Mouse (Mus musculus): Measurements from ENCODE around the gene Fthl17e. TPM values are rescaled to one million over a fixed set of nuclear protein-coding genes. Genes with fewer than 3 reads are reported as not detected.
"Not testable (repeated sequence)": the region's sequence is repeated elsewhere in the genome, so short reads cannot be mapped to it uniquely, and the experiment has no call there.

The Fthl17e gene
- total and polyA plus RNA-seq, 2 experiments from 2014 or later, result not detected

GRCm38 (mm10) chrX:9077699-9078098, 44.4 kb downstream of the Fthl17e start:
- not testable (repeated sequence) for H3K9ac ChIP-seq; H3K4me3 ChIP-seq (ENCODE audit: low read depth, low read length); H3K4me2 ChIP-seq (ENCODE audit: low read depth); H3K4me1 ChIP-seq (ENCODE audit: insufficient read depth); H3K9me3 ChIP-seq (ENCODE audit: low read length); H3K27ac ChIP-seq (ENCODE audit: low read depth, low read length); H3K27me3 ChIP-seq (ENCODE audit: insufficient read depth, low read length); H3K36me3 ChIP-seq (ENCODE audit: insufficient read depth)
- ATAC-seq, result peak; percentile 73
- 12% methylated on average over 8 of the region's 10 CpGs for WGBS
- peak; percentile 27 for DNase-seq
- TF ChIP-seq CTCF (IDR thresholded peaks at IDR 0.05; ENCODE audit: low read depth), result peak; percentile 59

Other genes starting within 250 kb of the Fthl17e start
- gene Ssxb5, start 229.8 kb upstream of the Fthl17e start, total RNA-seq (2014; rRNA removed), result 0.38 TPM in 1 of 2 replicates, not detected in the other
- not detected in 2 replicates for gene Ssxb5, start 229.8 kb upstream of the Fthl17e start, polyA plus RNA-seq (2015; fragmentation: Nextera tagmentation; extraction: Ambion mirVana)
- not detected in 2 replicates for gene Gm6592, start 189.5 kb upstream of the Fthl17e start, total RNA-seq (2014; rRNA removed)
- not detected in 2 replicates for gene Gm6592, start 189.5 kb upstream of the Fthl17e start, polyA plus RNA-seq (2015; fragmentation: Nextera tagmentation; extraction: Ambion mirVana)
- not detected in 2 replicates for gene Gm5751, start 159.2 kb upstream of the Fthl17e start, total RNA-seq (2014; rRNA removed)
- not detected in 2 replicates for gene Gm5751, start 159.2 kb upstream of the Fthl17e start, polyA plus RNA-seq (2015; fragmentation: Nextera tagmentation; extraction: Ambion mirVana)
- gene B630019K06Rik, start 141.1 kb upstream of the Fthl17e start, total RNA-seq (2014; rRNA removed), result 40.1 and 60.1 TPM in 2 replicates
- 18.3 and 27.1 TPM in 2 replicates for gene B630019K06Rik, start 141.1 kb upstream of the Fthl17e start, polyA plus RNA-seq (2015; fragmentation: Nextera tagmentation; extraction: Ambion mirVana)
- gene Fthl17b, start 70.5 kb upstream of the Fthl17e start, total RNA-seq (2014; rRNA removed), result not detected in 2 replicates
- not detected in 2 replicates for gene Fthl17b, start 70.5 kb upstream of the Fthl17e start, polyA plus RNA-seq (2015; fragmentation: Nextera tagmentation; extraction: Ambion mirVana)
- gene Fthl17c, start 56.9 kb upstream of the Fthl17e start, total RNA-seq (2014; rRNA removed), result not detected in 2 replicates
- gene Fthl17c, start 56.9 kb upstream of the Fthl17e start, polyA plus RNA-seq (2015; fragmentation: Nextera tagmentation; extraction: Ambion mirVana), result not detected in 2 replicates
- gene Fthl17d, start 46.7 kb upstream of the Fthl17e start, total RNA-seq (2014; rRNA removed), result not detected in 2 replicates
- gene Fthl17d, start 46.7 kb upstream of the Fthl17e start, polyA plus RNA-seq (2015; fragmentation: Nextera tagmentation; extraction: Ambion mirVana), result not detected in 2 replicates
- not detected in 2 replicates for gene Fthl17f, start 29.5 kb downstream of the Fthl17e start, total RNA-seq (2014; rRNA removed)
- gene Fthl17f, start 29.5 kb downstream of the Fthl17e start, polyA plus RNA-seq (2015; fragmentation: Nextera tagmentation; extraction: Ambion mirVana), result not detected in 2 replicates
- gene 4930402K13Rik, start 71.1 kb downstream of the Fthl17e start, total RNA-seq (2014; rRNA removed), result not detected in 2 replicates
- not detected in 2 replicates for gene 4930402K13Rik, start 71.1 kb downstream of the Fthl17e start, polyA plus RNA-seq (2015; fragmentation: Nextera tagmentation; extraction: Ambion mirVana)
- 10.9 and 14.9 TPM in 2 replicates for gene Lancl3, start 166.4 kb downstream of the Fthl17e start, total RNA-seq (2014; rRNA removed)
- 3.6 and 5.6 TPM in 2 replicates for gene Lancl3, start 166.4 kb downstream of the Fthl17e start, polyA plus RNA-seq (2015; fragmentation: Nextera tagmentation; extraction: Ambion mirVana)
- not detected in 2 replicates for gene Gm14862, start 223.4 kb downstream of the Fthl17e start, total RNA-seq (2014; rRNA removed)
- gene Gm14862, start 223.4 kb downstream of the Fthl17e start, polyA plus RNA-seq (2015; fragmentation: Nextera tagmentation; extraction: Ambion mirVana), result not detected in 2 replicates
- 4.7 and 7.1 TPM in 2 replicates for gene Xk, start 239.3 kb downstream of the Fthl17e start, total RNA-seq (2014; rRNA removed)
- 1.6 and 3.2 TPM in 2 replicates for gene Xk, start 239.3 kb downstream of the Fthl17e start, polyA plus RNA-seq (2015; fragmentation: Nextera tagmentation; extraction: Ambion mirVana)

All from forebrain, postnatal 0 days (tissue).